Mouse (Mus musculus): ENCODE measurements around the gene Ccl2. TPM values are rescaled to one million over a fixed set of nuclear protein-coding genes. Genes with fewer than 3 reads are reported as not detected.

Ccl2 gene
- polyA plus RNA-seq, 1 experiment: 3.1 TPM

- DNase-seq (ENCODE audit: low read depth, low spot score): peak; percentile 1
- 27% methylated on average over 8 of the region's 8 CpGs for WGBS
These were observed 2.6 kb upstream of the Ccl2 start for GRCm38 (mm10) chr11:82032678-82033344.

DNA sequence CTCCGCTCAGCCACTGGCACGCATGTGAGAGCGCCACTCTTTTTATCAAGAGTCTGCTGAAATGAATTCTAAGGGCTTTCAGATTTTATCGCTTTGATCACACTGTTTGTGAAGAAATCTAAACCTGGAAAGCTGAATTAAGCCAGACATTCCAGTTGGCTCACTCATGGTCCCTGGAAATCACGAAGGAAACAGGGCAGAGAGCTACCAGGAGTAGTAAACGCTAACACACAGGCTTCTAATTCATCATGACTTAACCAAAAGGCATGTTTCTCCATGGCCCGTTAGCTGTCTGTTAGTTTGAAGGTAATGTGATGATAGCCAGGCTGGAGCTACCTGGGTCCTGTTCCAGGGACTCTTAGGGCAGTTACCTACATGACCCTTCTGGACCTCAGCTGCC, 925 bp upstream of the Ccl2 start:
- 84% methylated on average over 7 of the region's 7 CpGs for WGBS
- DNase-seq (ENCODE audit: low read depth, low spot score): no peak

GRCm38 (mm10) chr11:82035857-82036256, 486 bp downstream of the Ccl2 start:
- no peak for DNase-seq (ENCODE audit: low read depth, low spot score)
- 85% methylated on average over 2 of the region's 2 CpGs for WGBS

DNA sequence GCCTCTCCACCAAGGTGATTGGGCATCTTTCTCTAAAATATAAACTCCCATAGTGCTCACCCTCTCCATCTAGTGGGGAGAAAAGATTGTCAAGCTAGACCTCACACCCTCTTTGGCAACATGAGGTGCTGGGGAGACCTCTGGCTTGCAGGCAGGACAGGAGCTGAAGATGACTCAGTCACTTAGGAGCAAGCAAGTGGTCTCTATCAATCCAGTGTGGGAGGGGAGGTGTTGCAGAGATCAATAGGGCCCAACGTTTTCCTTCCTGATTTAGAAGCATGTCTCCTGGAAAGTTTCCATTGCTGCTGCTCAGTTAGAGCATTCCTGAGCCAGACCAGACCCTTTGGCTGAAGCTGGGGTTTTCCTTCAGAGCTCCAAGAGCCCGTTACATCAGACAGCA, 3.2 kb downstream of the Ccl2 start, which contains the start of gene Gm17268:
Gene Gm17268, minus strand, starts transcription at position 28 of the 400 bp plus-strand sequence.
- 16% methylated on average over 2 of the region's 2 CpGs for WGBS
- no peak for DNase-seq (ENCODE audit: low read depth, low spot score)

DNA sequence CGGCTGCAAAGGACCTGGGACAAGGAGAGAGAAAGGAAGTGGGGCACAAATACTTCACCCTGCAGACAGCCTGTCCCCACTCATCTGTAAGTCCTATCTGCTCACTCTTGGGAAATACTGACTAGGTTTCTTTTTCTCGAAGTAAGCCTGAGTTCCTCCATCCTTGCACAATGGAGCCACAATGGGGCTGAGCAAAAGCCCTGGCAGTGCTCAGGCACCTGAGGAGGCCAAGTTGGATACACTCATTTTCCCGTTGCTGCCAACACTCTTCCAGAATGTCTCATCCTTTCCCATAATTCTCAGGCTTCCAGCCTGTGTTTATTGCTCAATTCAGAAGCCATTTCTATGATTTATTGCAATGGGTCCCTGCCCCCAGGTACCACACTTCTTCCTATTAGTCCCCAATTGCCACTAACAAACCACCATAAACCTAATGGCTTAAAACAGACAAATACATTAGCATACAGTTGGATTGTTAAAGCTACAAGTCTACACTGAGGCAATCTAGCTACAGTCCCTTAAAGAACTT, 3.8 kb downstream of the Ccl2 start:
- no peak for DNase-seq (ENCODE audit: low read depth, low spot score)
- 35% methylated on average over 3 of the region's 3 CpGs for WGBS

DNA sequence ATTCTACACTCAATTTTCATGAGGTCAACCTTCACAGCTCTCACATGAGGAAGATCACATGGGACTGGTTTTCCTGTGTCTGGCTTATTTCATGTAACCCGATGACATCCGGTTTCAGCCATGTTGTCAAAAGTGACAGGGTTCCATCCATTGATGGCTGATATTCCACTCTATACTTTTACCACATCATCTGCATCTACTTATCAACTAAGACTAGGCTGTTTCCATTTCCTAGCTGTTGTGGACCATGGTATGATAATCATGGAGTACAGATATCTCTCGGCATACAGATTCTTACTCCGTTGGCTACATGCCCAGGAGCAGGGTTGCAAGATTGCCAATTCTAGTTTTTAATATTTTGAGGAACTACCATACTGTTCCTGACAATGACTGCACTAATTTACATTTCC, 6.3 kb downstream of the Ccl2 start:
- 73% methylated on average over 4 of the region's 4 CpGs for WGBS
- no peak for DNase-seq (ENCODE audit: low read depth, low spot score)

- no peak for DNase-seq (ENCODE audit: low read depth, low spot score)
- 62% methylated on average over 3 of the region's 3 CpGs for WGBS
These were observed 10.1 kb downstream of the Ccl2 start, which contains the start of gene Ccl7 for GRCm38 (mm10) chr11:82045471-82045870. Gene Ccl7, plus strand, starts transcription at chr11:82045712.

GRCm38 (mm10) chr11:82047746-82048415, 12.5 kb downstream of the Ccl2 start:
- WGBS: 35% methylated on average over 6 of the region's 6 CpGs
- DNase-seq (ENCODE audit: low read depth, low spot score): peak; percentile 36

- DNase-seq (ENCODE audit: low read depth, low spot score): no peak
- 69% methylated on average over 7 of the region's 7 CpGs for WGBS
These were observed 18.5 kb downstream of the Ccl2 start for GRCm38 (mm10) chr11:82053849-82054248.

- no peak for DNase-seq (ENCODE audit: low read depth, low spot score)
- 60% methylated on average over 6 of the region's 6 CpGs for WGBS
These were observed 22.3 kb downstream of the Ccl2 start, which contains the start of gene Ccl11 for GRCm38 (mm10) chr11:82057646-82058045. Gene Ccl11, plus strand, starts transcription at chr11:82057823.

DNA sequence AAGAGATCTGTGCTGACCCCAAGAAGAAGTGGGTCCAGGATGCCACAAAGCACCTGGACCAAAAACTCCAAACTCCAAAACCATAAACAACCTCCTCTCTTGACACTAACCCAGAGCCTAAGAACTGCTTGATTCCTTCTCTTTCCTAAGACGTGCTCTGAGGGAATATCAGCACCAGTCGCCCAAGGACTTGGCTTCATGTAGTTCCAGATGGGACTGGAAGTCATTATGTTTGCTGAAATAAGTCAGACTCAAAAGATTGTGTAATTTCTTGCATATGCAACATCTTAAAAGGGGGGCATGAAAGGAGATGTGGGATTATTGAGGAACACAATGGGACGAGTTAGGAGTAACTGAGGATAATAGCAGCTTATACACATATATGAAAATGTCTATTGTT, 26.9 kb downstream of the Ccl2 start:
- 66% methylated on average over 3 of the region's 3 CpGs for WGBS
- DNase-seq (ENCODE audit: low read depth, low spot score): no peak

DNA sequence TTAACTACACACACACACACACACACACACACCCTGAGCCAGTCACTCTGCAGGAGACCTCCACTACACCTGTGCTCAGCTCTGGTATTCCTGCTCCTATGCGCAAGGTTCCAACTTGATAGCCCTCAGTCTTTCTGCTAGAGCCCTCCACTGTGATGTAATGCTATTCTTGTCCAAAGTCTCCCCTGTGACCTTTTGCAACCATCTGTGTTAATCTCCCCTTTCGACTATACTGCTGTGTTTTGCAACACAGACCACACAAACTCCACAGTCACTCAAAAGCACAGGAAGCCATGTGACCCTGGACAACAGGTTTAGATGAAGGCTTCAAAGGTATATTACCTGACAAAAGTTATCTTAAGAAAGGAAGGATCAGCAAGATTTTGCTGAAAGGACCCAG, 28.1 kb downstream of the Ccl2 start:
- 73% methylated on average over 2 of the region's 2 CpGs for WGBS
- no peak for DNase-seq (ENCODE audit: low read depth, low spot score)

GRCm38 (mm10) chr11:82066953-82067571, 31.7 kb downstream of the Ccl2 start:
- WGBS: 80% methylated on average over 7 of the region's 7 CpGs
- no peak for DNase-seq (ENCODE audit: low read depth, low spot score)

GRCm38 (mm10) chr11:82071076-82071475, 35.7 kb downstream of the Ccl2 start:
- no peak for DNase-seq (ENCODE audit: low read depth, low spot score)
- 69% methylated on average over 3 of the region's 3 CpGs for WGBS

GRCm38 (mm10) chr11:82072374-82072773, 37.0 kb downstream of the Ccl2 start:
- no peak for DNase-seq (ENCODE audit: low read depth, low spot score)
- 56% methylated on average over 1 of the region's 1 CpGs for WGBS

GRCm38 (mm10) chr11:82072984-82073383, 37.6 kb downstream of the Ccl2 start:
- WGBS: 64% methylated on average over 3 of the region's 3 CpGs
- no peak for DNase-seq (ENCODE audit: low read depth, low spot score)

GRCm38 (mm10) chr11:82073686-82074085, 38.3 kb downstream of the Ccl2 start:
- WGBS: 74% methylated on average over 3 of the region's 3 CpGs
- no peak for DNase-seq (ENCODE audit: low read depth, low spot score)

- no peak for DNase-seq (ENCODE audit: low read depth, low spot score)
- WGBS: 39% methylated on average over 3 of the region's 3 CpGs
These were observed 41.7 kb downstream of the Ccl2 start for GRCm38 (mm10) chr11:82077031-82077430.

DNA sequence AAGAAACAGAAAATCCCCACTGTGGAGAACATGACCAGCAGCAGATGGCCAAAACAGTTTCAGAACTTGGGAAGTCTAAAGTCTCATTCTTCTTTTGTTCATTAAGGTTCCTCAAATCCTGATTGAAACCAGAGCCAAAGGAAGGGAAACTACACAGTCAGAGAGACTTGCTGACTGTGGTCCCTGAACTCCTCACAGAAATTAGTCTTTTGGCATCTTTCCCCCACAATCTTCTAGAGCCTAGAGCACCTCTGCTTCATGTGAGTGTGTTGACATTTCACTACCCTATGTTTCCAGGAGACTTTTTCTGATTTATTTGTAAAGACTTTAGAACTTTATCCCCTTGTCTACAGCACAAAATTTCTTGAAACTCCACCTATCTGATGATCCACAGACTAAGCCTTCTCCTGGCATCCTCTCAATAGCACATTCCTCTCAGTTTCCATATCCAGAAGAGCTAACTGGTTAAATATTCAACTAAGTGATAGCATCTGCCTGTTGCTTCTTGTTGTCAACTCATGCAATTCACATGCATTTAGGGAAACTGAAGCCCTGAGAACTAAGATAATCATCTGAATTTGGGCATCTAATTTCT, 42.9 kb downstream of the Ccl2 start:
- DNase-seq (ENCODE audit: low read depth, low spot score): no peak

GRCm38 (mm10) chr11:82080865-82081264, 45.5 kb downstream of the Ccl2 start:
- 64% methylated on average over 3 of the region's 3 CpGs for WGBS
- DNase-seq (ENCODE audit: low read depth, low spot score): no peak

Data from large intestine, adult 2 months (tissue).